Mouse (Mus musculus) urinary bladder, adult 18-20 months (tissue): Measurements from ENCODE around the gene Pax2.

Experiments
- DNase-seq, 2 experiments: peaks; one replicate each; pipeline ENCODE4 v3.0.0; 2022; ENCODE audit warnings: low spot score in 2 of 2, mixed read lengths in 2 of 2

Gene Pax2

DNA sequence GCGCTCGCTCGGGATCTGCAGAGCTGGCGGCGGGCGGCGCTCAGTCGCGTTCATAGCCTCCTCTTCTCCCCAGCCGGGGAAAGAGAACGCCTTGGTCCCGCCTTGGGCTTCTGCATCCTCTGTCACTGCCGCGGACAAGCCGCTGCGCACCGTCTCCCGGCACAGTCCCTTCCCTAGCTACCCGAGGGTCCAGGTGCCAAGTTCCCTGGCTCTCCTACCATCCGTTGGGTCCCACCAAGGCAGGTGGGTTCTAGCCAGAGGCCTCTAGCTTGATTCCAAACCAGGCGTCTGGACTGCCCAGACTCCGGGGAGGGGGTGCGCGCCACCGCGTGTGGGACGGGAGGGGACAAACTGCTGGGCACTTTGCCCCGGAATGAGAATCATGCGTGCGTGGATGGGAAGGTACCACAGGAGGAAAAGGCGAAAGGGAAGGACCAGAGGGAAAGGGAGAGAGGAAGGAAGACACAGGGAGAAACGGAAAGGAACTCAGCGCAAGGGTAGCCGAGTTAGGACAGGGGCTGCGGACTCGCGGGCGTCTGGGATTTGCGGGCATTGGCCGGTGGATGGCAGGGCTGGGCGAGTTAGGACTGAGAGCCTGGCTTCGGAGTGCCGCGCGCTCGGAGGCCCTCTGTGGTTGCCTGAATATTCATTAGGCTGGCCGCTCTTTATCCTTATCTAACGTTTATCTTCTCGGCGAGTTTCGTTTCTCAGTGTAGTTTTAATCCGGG, at the start of gene Pax2:
Pax2 (plus strand) TSS at position 353 of the 728 bp plus-strand sequence.
- no peak for DNase-seq

DNA sequence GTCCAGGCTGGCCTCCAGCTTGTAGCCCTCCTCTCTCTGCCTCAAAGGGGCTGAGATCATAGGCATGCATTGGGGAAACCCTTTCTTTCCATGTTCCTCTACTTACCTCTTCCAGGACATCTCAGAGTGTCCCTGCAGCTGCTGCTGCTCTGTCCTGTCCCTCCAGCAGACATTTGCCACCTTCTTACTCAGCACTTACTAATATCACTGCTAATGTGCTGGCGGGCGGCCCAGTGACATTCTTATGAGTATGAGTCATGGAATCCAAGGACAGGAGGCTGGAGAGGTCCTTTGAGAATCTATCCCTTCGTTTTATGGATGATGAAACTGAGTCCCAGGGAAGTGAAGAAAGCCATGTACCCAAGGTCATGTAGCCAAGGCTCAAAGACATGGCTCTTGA, 47.0 kb upstream of the Pax2 start:
- no peak for DNase-seq

DNA sequence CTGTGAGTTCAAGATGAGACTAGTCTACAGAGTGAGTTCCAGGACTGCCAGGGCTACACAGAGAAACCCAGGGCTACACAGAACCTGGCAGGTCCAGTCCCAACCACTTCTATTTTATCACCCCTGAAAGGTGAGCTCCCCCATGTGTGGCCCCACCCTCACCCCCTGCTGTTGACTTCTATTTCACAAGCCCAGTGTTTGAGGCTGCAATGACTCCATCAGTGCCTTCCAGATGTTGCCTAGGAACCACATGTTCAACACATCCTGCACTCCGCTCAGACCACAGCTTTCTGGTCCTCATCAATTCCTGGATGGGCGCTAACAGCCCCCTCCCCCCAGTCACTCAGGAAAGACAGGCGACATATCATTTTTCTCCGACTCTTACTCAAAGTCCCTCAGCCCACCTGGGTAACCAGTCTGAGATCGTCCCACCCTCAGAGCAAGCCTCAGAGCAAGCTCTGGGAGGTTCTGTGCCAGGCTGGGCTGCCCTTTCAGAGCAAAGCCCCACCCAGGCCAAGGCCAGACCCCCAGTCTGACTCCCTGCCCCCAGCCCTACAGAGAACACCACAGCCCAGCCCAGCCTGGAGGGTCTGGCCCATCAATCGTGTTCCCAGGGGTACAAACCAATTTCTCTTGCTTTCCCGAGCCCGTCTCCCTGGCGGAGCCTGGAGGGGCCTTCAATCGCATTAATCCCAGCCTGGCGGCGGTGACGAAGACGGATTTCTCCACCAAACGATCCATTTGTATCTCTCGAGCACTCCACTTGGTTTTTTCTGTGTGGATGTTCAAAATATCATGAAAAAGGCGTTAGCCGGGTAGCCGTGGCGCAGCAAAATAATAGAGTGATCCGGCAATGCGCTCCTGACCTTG, 38.9 kb upstream of the Pax2 start:
- DNase-seq, result no peak

DNA sequence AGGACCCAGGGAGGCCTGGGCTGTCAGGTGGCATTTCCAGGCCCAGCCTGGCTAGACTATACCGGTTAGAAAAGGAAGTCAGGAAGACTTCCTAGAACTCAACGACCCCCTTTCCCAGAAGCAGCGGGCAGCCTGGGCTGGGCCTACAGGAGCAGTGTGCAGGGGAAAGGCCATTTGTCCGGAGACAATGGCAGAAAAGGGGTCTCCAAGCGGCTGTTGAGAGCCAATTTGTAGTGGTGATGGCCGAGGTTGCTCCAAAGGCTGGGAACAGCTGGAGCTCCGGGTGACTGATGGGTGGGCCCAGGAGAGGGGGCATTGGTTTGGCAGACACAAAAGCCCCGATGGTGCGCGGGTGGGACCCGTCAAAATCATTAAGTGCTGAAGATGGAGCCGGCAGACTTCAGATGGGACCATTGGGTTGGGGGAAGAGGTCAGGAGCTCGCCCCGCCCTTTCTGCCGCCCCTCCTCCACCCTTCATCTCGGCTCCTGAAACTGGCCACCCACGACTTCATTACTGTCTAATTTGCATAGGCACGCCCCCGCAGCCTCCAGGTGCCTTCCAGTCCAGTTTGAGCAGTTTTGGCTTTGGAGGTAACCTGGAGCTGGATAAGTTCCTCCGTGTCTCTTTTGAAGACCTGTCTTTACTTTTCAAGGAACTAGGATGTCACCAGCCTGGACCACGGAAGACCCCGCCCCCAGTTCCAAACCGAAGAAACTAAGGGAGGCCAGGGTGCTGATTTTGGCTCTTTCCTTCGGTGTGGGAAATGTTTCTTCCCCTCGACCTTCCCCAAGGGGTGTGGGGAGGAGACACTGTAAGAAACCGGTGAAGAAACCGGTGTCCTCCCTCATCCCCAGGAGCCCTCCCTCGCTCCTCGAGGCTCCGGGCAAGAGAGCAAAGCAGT, 36.3 kb upstream of the Pax2 start:
- DNase-seq, result no peak

DNA sequence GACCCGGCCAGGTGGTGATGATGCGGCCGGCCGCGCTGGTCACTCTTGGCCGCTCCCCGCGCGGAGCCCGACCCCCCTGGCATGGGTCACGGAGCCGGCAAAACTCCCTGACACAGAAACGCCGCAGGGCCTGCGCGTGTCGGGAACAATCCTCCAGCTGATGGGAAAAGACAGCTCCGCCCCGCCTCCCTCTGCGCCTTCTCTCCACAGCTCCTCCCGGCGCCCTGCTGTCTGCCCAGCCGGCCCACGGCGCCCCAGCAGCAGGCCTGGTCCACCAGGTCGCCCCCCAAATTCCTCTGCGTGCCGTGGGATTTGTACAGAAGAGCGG, 35.7 kb upstream of the Pax2 start:
- DNase-seq, result no peak

DNA sequence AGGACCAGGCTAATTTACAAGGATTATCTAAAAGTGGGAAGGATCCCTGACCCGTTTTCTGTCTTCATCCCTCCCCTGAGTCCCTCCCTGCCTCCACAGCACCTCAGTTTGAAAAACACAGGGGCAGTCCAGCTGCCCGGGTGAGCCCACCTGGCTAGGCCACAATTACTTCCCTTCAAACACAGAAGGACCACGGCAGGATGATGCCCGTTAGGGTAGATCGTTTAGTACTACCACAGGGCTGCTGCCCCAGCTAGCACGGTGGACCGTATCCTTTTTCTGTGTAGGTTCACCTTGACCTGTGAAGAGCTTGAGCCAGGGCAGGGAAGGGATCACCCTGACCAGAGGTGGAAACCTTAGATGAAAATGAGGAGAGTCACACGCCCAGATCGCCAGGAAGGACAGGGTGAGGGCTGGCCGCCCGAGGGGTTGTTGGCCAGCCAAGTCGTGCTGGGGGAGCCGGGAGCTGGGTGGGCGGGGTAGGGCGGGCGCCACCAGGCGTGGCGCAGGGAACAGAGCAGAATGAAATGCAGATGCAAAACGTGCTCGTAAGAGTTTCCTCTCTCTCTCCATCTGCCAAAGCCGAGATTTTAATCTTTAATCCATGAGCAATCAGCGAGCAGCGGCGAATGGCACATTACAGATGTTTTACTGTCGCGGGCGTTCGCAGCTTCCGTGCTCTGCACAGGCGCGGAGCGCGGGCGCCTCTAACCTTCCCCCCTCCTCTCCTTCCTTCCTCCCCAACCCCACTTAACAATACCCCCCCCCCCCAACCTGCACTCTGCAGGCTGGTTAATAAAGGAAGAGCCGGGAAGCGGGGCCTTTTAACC, 32.0 kb upstream of the Pax2 start:
- DNase-seq, result no peak

DNA sequence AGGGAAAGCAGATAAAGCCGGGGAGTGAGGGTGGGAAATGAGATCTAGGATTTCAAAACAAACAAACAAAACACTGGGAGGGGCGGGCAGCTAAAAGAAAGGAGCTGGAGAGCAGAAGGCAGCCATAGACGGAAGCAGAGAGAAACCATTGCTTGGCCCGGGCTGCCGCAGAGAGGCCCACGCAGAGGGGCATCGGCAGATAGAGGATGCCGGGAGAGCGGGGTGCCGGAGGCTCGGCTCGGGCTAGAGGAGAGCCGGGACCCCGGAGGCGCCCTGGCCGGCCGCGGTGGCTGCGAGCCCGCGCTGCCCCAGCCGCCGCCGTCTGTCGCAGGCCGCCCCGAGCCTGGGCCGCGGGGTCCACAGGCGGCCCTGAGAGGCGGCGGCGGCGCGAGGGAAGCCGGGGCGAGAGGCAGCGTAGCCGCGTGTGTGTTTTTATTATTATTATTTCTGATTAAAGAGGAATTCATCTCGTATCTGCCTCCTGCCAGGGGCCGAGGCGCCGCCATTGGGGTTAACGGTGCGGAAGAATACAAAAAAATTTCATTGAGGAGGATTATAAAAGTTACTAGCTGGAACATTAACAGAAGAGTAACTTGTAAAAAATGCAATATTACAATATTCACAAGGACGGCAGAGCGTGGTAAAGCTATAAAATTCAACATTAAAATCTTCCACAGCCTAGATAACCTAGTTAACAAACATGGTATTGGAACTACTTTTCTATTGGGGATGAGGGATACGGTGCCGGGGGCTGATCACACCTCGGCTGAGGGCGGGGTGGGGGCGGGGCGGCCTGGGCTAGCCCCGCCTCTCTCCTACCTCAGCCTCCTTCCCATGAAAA, 29.7 kb upstream of the Pax2 start:
- DNase-seq, result peak in 1 of 2 experiments; percentile 30

DNA sequence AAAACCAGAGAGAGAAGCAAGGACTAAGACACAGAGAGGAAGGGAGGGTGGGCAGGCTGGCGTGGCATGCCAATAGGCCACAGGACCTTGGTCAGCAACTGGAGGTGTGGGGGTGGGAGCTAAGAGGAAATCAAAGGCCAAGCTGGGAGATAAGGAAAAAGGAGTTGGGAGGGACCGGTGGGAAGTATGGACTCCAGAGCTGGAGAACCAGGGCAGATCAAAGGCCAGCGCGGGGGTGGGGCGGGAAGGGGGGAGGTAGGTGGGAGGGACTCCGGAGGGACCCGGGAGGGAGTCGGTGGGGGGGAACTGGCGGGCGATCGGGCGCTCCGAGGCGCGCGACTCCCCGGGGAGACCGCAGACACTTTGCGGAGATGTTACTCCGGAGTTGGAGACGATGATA, 21.7 kb upstream of the Pax2 start:
- no peak for DNase-seq

DNA sequence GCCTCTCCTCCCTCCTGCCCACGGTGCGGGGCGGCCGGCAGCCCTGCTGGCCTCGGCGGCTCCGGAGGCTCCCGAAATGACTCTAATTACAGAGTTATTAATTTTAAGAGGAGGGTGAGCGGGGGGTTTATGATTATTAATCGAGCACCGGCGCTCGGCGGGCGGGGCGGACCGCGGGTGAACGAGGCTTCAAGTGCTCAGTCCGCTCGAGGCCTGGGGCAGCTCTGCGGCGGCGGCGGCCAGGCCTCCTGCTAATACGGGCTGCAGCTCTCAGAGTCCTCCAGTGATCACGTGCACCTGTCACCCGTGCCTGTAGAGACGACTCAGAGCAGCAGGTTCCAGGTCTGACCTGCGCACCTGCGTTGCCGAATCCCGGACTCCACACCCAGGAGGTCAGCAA, 21.2 kb upstream of the Pax2 start:
- DNase-seq, result no peak

DNA sequence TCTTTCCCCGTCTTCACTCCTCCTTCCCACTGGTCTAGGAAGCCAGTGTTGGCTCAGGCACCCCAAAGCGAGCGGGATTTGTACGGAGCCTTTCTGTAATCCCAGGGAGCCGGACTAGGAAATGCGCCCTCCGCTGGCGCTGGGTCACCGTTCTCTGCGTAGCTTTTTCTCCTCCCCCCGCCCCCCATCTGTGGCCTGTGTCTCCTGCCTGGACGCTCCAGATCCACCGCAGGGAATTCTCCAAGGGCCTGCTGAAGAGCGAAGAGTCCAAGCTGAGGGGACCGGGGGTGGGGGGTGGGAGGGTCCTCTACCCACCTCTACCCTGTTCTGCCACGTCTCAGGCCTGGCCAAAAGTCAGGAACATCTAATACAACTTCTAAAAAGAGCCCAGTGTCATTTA, 15.5 kb upstream of the Pax2 start:
- DNase-seq, result no peak

DNA sequence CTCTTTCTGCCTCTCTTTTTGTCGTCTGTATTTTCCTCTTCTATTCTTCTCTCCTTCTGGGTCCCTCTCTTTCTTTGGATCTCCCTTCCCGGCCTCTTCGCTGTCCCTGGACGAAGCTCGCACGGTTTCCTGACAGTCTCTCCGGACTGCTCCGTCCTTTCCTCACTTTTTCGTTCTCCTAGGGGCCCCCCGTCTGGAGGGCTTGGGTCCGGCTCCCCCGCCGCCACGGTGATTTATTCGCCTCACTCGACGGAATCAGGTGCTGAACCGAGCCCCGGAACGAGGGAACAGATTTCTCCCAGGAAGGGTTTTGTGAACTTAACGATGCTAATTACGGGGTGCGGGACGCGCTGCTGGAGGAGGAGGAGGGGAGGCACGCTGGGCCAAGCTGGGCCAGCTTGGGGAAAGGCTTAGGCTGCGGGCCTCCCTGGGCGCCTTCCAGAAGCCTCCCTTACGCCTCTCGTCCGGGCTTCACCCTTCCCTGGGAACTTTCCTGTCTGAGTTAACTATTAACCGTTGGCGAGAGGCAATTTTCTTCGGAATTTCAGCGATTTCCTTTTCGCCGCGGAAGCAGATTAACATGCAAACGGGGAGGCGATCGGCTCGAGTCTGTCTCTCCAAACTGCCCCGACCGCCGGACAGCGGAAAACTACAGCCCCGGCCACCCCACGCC, 14.6 kb upstream of the Pax2 start:
- no peak for DNase-seq

DNA sequence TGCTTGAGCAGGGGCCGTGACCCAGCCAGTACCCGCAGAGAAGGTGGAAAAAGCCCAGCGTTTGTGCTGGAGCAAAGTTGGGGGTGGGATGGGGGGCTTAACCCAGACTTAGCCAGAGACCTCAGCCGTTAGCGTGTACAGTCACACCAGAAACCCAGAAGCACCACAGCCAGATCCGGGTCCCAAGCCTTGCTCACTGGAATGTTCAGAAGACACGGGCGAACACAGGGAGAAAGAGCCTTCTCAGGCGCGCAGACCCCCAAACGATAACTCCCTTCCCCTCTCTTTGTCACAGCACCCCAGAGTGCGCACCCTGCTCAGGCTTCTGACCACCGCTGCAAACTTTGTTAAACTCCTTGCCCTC, 14.1 kb upstream of the Pax2 start:
- no peak for DNase-seq

DNA sequence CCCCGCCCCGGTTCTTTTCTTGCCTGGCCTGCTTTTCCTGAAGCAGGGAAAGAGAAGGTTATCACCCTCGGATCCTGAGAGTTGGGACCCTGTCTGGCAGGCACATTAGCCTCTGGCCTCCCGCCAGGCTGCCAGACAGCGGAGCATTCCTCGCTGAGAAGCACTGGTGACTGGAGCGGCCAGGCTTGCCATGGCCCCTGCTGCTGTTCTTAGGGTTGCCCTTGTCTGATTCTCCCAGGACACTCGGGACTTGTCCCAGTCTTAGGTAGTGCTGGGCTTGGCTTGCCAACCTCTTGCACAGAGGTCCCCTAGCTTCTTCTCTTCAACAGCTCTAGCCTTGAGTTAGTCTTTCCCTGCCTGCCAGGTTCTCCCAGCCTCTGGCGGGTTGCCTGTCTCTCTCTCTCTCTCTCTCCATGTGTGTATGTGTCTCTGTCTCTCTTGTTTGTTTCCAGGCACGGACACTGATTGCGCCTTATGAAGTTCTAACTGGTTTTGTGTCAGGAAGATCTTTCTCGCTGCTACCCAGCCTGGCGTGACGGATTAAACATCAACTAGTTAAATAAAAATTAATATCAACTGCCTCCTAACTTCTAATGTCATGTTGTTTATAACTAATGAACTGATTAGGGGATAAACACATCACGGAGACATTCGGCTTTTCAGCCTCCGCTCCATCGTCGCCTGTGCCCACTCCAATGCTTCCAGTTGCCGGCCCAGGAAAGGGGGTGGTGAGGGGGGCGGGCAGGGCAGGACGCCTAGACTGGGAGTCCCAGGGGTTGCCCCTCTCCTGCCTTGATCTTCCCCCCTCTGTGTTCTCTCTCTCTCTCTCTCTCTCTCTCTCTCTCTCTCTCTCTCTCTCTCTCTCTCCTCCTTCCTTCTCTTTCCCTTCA, 13.5 kb upstream of the Pax2 start:
- no peak for DNase-seq

DNA sequence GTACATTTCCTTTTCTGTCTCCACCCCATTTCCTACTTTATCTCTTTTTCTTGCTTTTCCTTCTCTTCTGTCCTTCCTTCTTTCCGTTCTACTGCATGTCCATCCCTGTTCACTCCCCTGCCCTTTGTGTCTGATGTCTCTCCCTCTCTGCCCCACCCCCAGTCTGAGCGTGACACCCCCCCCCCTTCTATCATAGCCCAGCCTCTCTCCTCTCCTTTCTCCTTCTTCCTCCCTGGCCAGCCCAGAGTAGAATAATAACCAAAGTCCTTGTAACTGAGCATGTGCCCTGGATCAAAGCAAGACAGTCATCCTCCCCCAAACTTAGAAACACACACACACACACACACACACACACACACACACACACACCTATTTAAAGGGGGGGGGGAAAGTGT, 12.8 kb upstream of the Pax2 start:
- no peak for DNase-seq

DNA sequence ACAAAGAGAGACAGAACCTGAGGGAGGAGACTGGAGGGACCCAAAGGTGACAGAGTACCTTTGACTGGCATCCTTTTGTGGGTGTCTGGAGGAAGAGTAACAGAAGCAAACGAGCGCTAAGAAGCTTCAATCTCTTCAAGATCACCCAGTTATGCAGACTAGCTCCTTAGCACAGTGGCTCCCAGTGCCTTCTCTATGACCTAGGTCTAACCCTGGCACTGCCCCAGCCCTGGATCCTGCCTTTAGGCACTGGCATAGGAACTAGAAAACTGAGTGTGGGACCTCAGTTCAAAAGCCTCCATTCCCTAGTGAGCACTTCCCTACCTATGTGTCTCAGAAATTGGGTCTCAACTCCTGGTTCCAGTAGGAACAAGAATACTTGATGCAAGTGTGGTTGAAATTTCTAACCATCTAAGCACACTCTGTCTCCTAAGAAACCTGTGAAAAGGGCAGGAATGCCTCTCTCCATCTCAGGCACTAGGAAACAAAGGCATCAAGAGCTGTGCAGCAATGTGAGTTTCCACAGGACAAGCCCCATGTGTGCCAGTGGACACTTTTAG, 11.8 kb upstream of the Pax2 start:
- no peak for DNase-seq

DNA sequence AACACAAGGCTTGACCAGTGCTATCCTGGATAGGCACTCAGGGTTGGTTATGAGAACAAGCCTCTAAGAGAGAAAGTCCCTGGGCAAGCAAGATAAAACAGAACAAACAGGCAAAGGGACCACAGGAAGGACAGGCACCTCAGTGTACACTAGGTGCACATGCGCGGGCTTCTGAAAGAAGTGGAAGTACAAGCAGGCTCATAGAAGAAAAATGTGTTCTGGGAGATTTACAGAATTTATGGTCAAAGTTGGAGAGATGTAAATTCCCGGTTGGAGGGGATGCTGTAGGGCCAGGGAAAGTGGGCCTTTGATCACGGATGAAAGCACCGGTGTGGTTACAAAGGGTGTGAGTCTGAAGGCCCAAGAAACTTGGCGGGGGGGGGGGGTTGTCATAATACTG, 10.1 kb upstream of the Pax2 start:
- no peak for DNase-seq

DNA sequence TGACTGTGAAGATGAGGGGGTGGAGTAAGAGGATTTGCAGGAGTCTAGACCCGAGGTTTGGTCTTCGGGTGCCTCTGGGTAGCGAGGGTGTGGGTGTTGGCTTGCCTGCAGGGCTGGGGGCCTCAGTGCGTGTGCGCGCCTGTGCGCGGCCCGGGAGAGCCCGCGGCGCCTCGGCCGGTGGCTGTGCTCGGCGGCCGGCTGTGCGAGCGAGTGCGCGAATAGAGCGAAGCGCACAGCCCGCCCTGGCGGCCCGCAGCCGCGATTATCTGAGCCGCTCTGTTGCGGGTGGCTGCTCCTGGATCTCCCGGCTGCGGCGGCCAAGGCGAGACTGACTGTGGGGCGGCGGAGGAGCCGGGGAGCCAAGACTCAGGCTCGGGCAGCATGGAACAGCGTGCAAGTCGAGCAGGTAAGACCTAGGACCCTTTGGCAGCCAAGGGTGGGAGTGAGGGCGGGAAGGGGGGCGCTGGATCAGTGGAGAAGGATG, 9.3 kb upstream of the Pax2 start:
- DNase-seq, result no peak

DNA sequence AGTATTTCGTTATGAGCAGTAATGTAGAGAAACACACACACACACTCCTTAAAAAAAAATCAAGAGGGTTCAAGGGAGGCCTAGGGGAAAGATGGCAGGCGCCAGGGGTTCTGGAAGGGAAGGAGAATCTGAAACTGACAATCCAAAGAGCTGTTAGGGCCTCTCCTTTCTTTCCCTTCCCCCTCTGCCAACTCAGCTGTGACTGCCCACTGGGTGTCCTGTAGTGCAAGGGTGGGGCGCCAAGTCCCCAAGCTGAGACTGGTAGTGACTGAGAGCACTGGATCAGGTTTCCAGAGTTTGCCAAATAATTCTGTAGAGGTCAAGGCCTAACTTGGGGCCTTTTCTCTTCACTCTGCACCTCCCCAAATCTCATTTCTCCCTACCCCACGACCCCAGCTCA, 8.4 kb upstream of the Pax2 start:
- DNase-seq, result no peak

DNA sequence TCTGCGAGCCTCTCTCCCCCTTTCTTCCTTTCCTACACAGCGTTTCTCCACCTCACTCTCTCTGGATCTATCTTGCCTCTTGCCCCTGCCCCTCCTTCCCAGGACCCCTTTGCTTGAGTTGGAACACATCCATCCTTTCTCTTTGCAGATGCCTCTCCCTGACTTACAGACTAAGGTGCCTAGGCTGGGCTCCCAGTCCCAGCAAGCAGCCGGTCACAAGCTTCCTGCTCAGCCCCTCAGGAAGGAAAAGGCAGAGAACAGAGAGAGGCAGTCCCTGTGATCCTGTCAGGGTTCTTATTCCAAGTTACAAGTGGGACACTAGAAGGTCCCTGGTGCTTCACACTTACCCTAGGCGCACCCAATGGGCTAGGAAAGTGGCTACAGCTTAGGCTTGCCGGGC, 7.6 kb upstream of the Pax2 start:
- DNase-seq, result no peak
